8 mouse cellular contexts compared by ENCODE assay signal in genomic region chr8:86585532-86585931, GRCm38 (mm10). TPM values are rescaled to one million over a fixed set of nuclear protein-coding genes. Genes with fewer than 3 reads are reported as not detected.
DNase-seq lines count a peak whose midpoint lies in the region; ATAC-seq and TF ChIP-seq lines count a peak whose summit lies in the region.

No protein-coding gene starts in this region.

- WGBS in bone marrow, adult 2 months = 1% methylated on average over 16 of the region's 16 CpGs
- WGBS in embryonic facial prominence, embryonic 15.5 days = 1% methylated on average over 16 of the region's 16 CpGs
- 3% methylated on average over 16 of the region's 16 CpGs for WGBS in heart, embryonic 10.5 days
- WGBS in kidney, embryonic 14.5 days = 2% methylated on average over 16 of the region's 16 CpGs
- WGBS in limb, embryonic 14.5 days = 2% methylated on average over 16 of the region's 16 CpGs
- WGBS in midbrain, embryonic 16.5 days = under 1% methylated on average over 16 of the region's 16 CpGs

- H3K4me1 ChIP-seq in bone marrow, adult 2 months (ENCODE audit: control insufficient read depth, insufficient read depth, low read length) = no peaks in the 10 kb centered on the region
- H3K4me1 ChIP-seq in embryonic facial prominence, embryonic 15.5 days = peaks cover 4% of the 10 kb centered on the region; the same call in 1 of the 2 replicates
- H3K4me1 ChIP-seq in heart, embryonic 10.5 days = no peaks in the 10 kb centered on the region
- H3K4me1 ChIP-seq in kidney, embryonic 14.5 days (ENCODE audit: control insufficient read depth, insufficient read depth, low read length) = no peaks in the 10 kb centered on the region
- H3K4me1 ChIP-seq in limb, embryonic 14.5 days (ENCODE audit: control insufficient read depth, insufficient read depth, low read length) = no peaks in the 10 kb centered on the region
- no peaks in the 10 kb centered on the region for H3K4me1 ChIP-seq in midbrain, embryonic 16.5 days (ENCODE audit: control insufficient read depth, insufficient read depth, low read length)

- DNase-seq in B cell, adult 2 months = peak; percentile 69
- DNase-seq in heart, embryonic 10.5 days (ENCODE audit: low spot score) = peak; percentile 90
- DNase-seq in limb, embryonic 14.5 days (ENCODE audit: low spot score) = peak; percentile 86
- peak; percentile 26 to 69 for DNase-seq in spleen, postnatal 10 days (ENCODE audit: low spot score in 2 of 2)

- no peak overlapping the region for H3K27ac ChIP-seq in bone marrow, adult 2 months (ENCODE audit: control insufficient read depth, insufficient read depth, low read depth, low read length, poor library complexity)
- peak overlapping the region; percentile 60; the same call in 1 of the 2 replicates for H3K27ac ChIP-seq in embryonic facial prominence, embryonic 15.5 days (replicated peaks)
- no peak overlapping the region for H3K27ac ChIP-seq in heart, embryonic 10.5 days
- no peak overlapping the region; the same call in 1 of the 2 replicates for H3K27ac ChIP-seq in kidney, embryonic 14.5 days (ENCODE audit: low read depth, low read length)
- no peak overlapping the region for H3K27ac ChIP-seq in limb, embryonic 14.5 days (replicated peaks; ENCODE audit: low read depth, low read length)
- H3K27ac ChIP-seq in midbrain, embryonic 16.5 days (ENCODE audit: low read length) = peak overlapping the region; percentile 10; the same call in 1 of the 2 replicates

- ATAC-seq in embryonic facial prominence, embryonic 15.5 days (ENCODE audit: insufficient number of reproducible peaks, low FRiP score, low TSS enrichment, low read depth) = peak; percentile 62
- ATAC-seq in kidney, embryonic 14.5 days (ENCODE audit: low FRiP score, low TSS enrichment) = peak; percentile 84
- peak; percentile 45; the same call in 1 of the 2 replicates for ATAC-seq in limb, embryonic 14.5 days (ENCODE audit: low FRiP score, low read depth)
- peak; percentile 82 for ATAC-seq in midbrain, embryonic 16.5 days

- TF ChIP-seq CTCF in bone marrow, adult 2 months (IDR thresholded peaks at IDR 0.05; ENCODE audit: control insufficient read depth, insufficient read depth, low read length) = peak; percentile 83

- no peak for TF ChIP-seq POLR2A in bone marrow, adult 2 months (IDR thresholded peaks at IDR 0.05; ENCODE audit: borderline replicate concordance, control insufficient read depth, low read depth, low read length)
- TF ChIP-seq POLR2A in limb, embryonic 14.5 days (IDR thresholded peaks at IDR 0.05; ENCODE audit: borderline replicate concordance, extremely low read depth, insufficient read depth, insufficient read length) = no peak

- peak overlapping the region; percentile 73 for H3K4me2 ChIP-seq in embryonic facial prominence, embryonic 15.5 days (replicated peaks)
- H3K4me2 ChIP-seq in kidney, embryonic 14.5 days (replicated peaks; ENCODE audit: low read depth, low read length) = peak overlapping the region; percentile 50
- H3K4me2 ChIP-seq in limb, embryonic 14.5 days (replicated peaks; ENCODE audit: low read depth, low read length, severe bottlenecking) = peak overlapping the region; percentile 58
- peak overlapping the region; percentile 68 for H3K4me2 ChIP-seq in midbrain, embryonic 16.5 days (ENCODE audit: low read length)

- H3K4me3 ChIP-seq in bone marrow, adult 2 months (replicated peaks; ENCODE audit: control insufficient read depth, low read depth, low read length) = peak overlapping the region; percentile 62
- peak overlapping the region; percentile 46 for H3K4me3 ChIP-seq in embryonic facial prominence, embryonic 15.5 days (replicated peaks)
- H3K4me3 ChIP-seq in heart, embryonic 10.5 days = peak overlapping the region; percentile 60
- peak overlapping the region; percentile 38 for H3K4me3 ChIP-seq in kidney, embryonic 14.5 days (ENCODE audit: low read length)
- H3K4me3 ChIP-seq in limb, embryonic 14.5 days (replicated peaks; ENCODE audit: low read length) = peak overlapping the region; percentile 34
- H3K4me3 ChIP-seq in midbrain, embryonic 16.5 days (ENCODE audit: low read depth, low read length) = peak overlapping the region; percentile 41

- H3K9me3 ChIP-seq in embryonic facial prominence, embryonic 15.5 days (replicated peaks) = no peaks in the 10 kb centered on the region
- H3K9me3 ChIP-seq in heart, embryonic 10.5 days = no peaks in the 10 kb centered on the region
- no peaks in the 10 kb centered on the region for H3K9me3 ChIP-seq in kidney, embryonic 14.5 days (ENCODE audit: control insufficient read depth, low read length)
- H3K9me3 ChIP-seq in limb, embryonic 14.5 days (ENCODE audit: control insufficient read depth, low read length) = no peaks in the 10 kb centered on the region
- no peaks in the 10 kb centered on the region for H3K9me3 ChIP-seq in midbrain, embryonic 16.5 days (replicated peaks; ENCODE audit: control insufficient read depth, low read length, poor library complexity, severe bottlenecking)

- no peaks in the 10 kb centered on the region for H3K36me3 ChIP-seq in embryonic facial prominence, embryonic 15.5 days
- no peaks in the 10 kb centered on the region for H3K36me3 ChIP-seq in heart, embryonic 10.5 days
- no peaks in the 10 kb centered on the region for H3K36me3 ChIP-seq in kidney, embryonic 14.5 days (ENCODE audit: control insufficient read depth, insufficient read depth, low read length)
- no peaks in the 10 kb centered on the region for H3K36me3 ChIP-seq in limb, embryonic 14.5 days (ENCODE audit: control insufficient read depth, insufficient read depth, low read length)
- H3K36me3 ChIP-seq in midbrain, embryonic 16.5 days (ENCODE audit: control insufficient read depth, insufficient read depth, low read length) = no peaks in the 10 kb centered on the region

- H3K27me3 ChIP-seq in embryonic facial prominence, embryonic 15.5 days = no peaks in the 10 kb centered on the region
- H3K27me3 ChIP-seq in heart, embryonic 10.5 days (ENCODE audit: insufficient read depth, poor library complexity, severe bottlenecking) = 0 out of 2 replicates have a peak, but pooled peaks cover 4% of the 10 kb centered on the region
- no peaks in the 10 kb centered on the region for H3K27me3 ChIP-seq in kidney, embryonic 14.5 days (ENCODE audit: control insufficient read depth, insufficient read depth, low read length)
- H3K27me3 ChIP-seq in limb, embryonic 14.5 days (ENCODE audit: control insufficient read depth, insufficient read depth, low read length) = no peaks in the 10 kb centered on the region
- no peaks in the 10 kb centered on the region for H3K27me3 ChIP-seq in midbrain, embryonic 16.5 days (ENCODE audit: control insufficient read depth, insufficient read depth, low read depth, low read length)

- no peak overlapping the region for H3K9ac ChIP-seq in embryonic facial prominence, embryonic 15.5 days
- H3K9ac ChIP-seq in kidney, embryonic 14.5 days (ENCODE audit: low read depth, low read length) = no peak overlapping the region
- H3K9ac ChIP-seq in limb, embryonic 14.5 days (ENCODE audit: low read depth, low read length, severe bottlenecking) = no peak overlapping the region
- peak overlapping the region; percentile 40 for H3K9ac ChIP-seq in midbrain, embryonic 16.5 days (ENCODE audit: low read depth, low read length)

RNA-seq across cellular contexts. Expression of gene Abcc12, which starts 5.0 kb away (rescaled TPM):
- polyA plus RNA-seq in bone marrow, adult 2 months (2011; ENCODE audit: insufficient read depth, insufficient read length, low replicate concordance, missing spikeins) = not detected in 2 replicates
- polyA plus RNA-seq in embryonic facial prominence, embryonic 15.5 days (2015; fragmentation: Nextera tagmentation; extraction: Ambion mirVana) = 0.41 and 0.51 TPM in 2 replicates
- polyA plus RNA-seq in heart, embryonic 10.5 days (2016; fragmentation: Nextera tagmentation; extraction: Ambion mirVana) = not detected in 2 replicates
- polyA plus RNA-seq in kidney, embryonic 14.5 days (2014; fragmentation: Nextera tagmentation; extraction: Ambion mirVana) = 0.08 and 0.11 TPM in 2 replicates
- 0.73 and 0.78 TPM in 2 replicates for polyA plus RNA-seq in limb, embryonic 14.5 days (2012; rRNA removed)
- 0.12 and 0.32 TPM in 2 replicates for polyA plus RNA-seq in limb, embryonic 14.5 days (2014; fragmentation: Nextera tagmentation; extraction: Ambion mirVana)
- polyA plus RNA-seq in midbrain, embryonic 16.5 days (2015; fragmentation: Nextera tagmentation; extraction: Ambion mirVana) = 0.21 and 0.33 TPM in 2 replicates

RNA-seq across cellular contexts. Expression of gene Lonp2, which starts 38.3 kb away (rescaled TPM):
- polyA plus RNA-seq in bone marrow, adult 2 months (2011; ENCODE audit: insufficient read depth, insufficient read length, low replicate concordance, missing spikeins) = 17.2 and 19.8 TPM in 2 replicates
- 50.6 and 54.2 TPM in 2 replicates for polyA plus RNA-seq in embryonic facial prominence, embryonic 15.5 days (2015; fragmentation: Nextera tagmentation; extraction: Ambion mirVana)
- polyA plus RNA-seq in heart, embryonic 10.5 days (2016; fragmentation: Nextera tagmentation; extraction: Ambion mirVana) = 58.1 and 66.4 TPM in 2 replicates
- polyA plus RNA-seq in kidney, embryonic 14.5 days (2014; fragmentation: Nextera tagmentation; extraction: Ambion mirVana) = 38.0 and 54.8 TPM in 2 replicates
- polyA plus RNA-seq in limb, embryonic 14.5 days (2012; rRNA removed) = 27.6 and 31.8 TPM in 2 replicates
- 53.4 and 54.1 TPM in 2 replicates for polyA plus RNA-seq in limb, embryonic 14.5 days (2014; fragmentation: Nextera tagmentation; extraction: Ambion mirVana)
- polyA plus RNA-seq in midbrain, embryonic 16.5 days (2015; fragmentation: Nextera tagmentation; extraction: Ambion mirVana) = 84.8 and 94.5 TPM in 2 replicates

Comparison
In these comparisons a context has a peak if more than half of its experiments do, and no peak if none do; other contexts are left out.
1. H3K27ac ChIP-seq: peak in embryonic facial prominence, embryonic 15.5 days (single experiment) and midbrain, embryonic 16.5 days (single experiment); none in bone marrow, adult 2 months (single experiment), heart, embryonic 10.5 days (single experiment), kidney, embryonic 14.5 days (single experiment) and limb, embryonic 14.5 days (single experiment).
2. Peak in every context shown above with its lines, with median percentiles within 50 percentile points of each other: DNase-seq, H3K4me3 ChIP-seq, ATAC-seq and H3K4me2 ChIP-seq.